Mouse (Mus musculus): Measurements from ENCODE around the gene Uqcc1. TPM values are rescaled to one million over a fixed set of nuclear protein-coding genes. Genes with fewer than 3 reads are reported as not detected.
"Not testable (repeated sequence)": the region's sequence is repeated elsewhere in the genome, so short reads cannot be mapped to it uniquely, and the experiment has no call there.

Gene Uqcc1
- polyA plus RNA-seq, 1 experiment from 2014 or later: 59.6 TPM

DNA sequence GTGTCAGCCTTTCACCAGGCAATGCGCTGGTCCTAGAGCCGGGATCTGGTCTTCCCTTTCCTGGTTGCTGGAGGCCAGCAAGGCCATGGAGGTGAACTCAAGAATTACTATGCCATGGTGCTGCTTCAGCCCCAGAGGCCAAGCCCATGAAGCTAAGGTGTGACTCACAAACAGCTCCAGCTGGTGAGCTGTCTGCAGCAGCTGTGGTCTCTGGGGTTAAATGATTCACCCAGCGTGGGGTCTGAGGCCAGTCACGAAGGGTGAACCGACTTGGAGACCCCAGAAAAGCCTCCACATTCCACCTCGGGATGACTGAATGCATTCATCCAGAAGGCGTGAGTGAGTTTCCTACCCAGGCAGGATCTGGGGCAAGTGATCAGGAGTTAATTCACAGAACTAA is 80.0 kb downstream of the Uqcc1 start:
- H3K4me1 ChIP-seq (replicated peaks; ENCODE audit: control insufficient read depth, insufficient read depth, low read length): no peaks in the 10 kb centered on the region
- H3K4me2 ChIP-seq (ENCODE audit: low read depth, low read length): no peak overlapping the region
- H3K9ac ChIP-seq (ENCODE audit: low read length): no peak overlapping the region
- no peaks in the 10 kb centered on the region for H3K9me3 ChIP-seq (ENCODE audit: control insufficient read depth, low read length)
- no peak for ATAC-seq (ENCODE audit: low read depth)
- no peak overlapping the region for H3K27ac ChIP-seq (ENCODE audit: low read length)
- peaks cover 12% of the 10 kb centered on the region for H3K36me3 ChIP-seq (ENCODE audit: control insufficient read depth, insufficient read depth, low read length)
- H3K27me3 ChIP-seq (ENCODE audit: control insufficient read depth, insufficient read depth, low read depth, low read length): no peaks in the 10 kb centered on the region
- no peak overlapping the region for H3K4me3 ChIP-seq (ENCODE audit: low read length)
- WGBS: 83% methylated on average over 7 of the region's 7 CpGs

DNA sequence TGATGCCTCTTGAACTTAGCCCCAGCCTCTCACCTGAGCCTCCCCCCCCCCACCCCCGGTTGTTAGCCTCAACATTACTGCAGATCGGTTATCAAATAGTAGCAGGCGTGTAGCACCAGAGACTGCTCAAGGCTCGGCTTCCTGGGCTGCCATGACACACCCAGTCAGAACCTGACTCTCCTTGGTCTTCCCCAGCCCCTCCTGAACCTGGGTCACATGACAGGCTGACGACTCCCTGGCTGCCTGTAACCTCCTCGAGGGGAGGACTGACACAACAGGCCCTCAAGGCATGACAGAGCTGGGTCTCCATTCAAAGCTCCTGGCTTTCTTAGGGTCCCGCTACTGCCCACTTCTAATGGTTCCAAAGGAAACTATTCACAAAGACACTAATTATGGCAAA is 80.6 kb downstream of the Uqcc1 start:
- Histone ChIP-seq H3K27ac (ENCODE audit: low read length) (no peak overlapping the region), H3K9me3 (ENCODE audit: control insufficient read depth, low read length) (no peaks in the 10 kb centered on the region), H3K9ac (ENCODE audit: low read length) (no peak overlapping the region), H3K27me3 (ENCODE audit: control insufficient read depth, insufficient read depth, low read depth, low read length) (no peaks in the 10 kb centered on the region), H3K4me3 (ENCODE audit: low read length) (no peak overlapping the region), H3K4me2 (ENCODE audit: low read depth, low read length) (no peak overlapping the region), H3K4me1 (replicated peaks; ENCODE audit: control insufficient read depth, insufficient read depth, low read length) (no peaks in the 10 kb centered on the region), H3K36me3 (ENCODE audit: control insufficient read depth, insufficient read depth, low read length) (peaks cover 12% of the 10 kb centered on the region)
- WGBS: 65% methylated on average over 7 of the region's 7 CpGs
- ATAC-seq (ENCODE audit: low read depth): no peak

DNA sequence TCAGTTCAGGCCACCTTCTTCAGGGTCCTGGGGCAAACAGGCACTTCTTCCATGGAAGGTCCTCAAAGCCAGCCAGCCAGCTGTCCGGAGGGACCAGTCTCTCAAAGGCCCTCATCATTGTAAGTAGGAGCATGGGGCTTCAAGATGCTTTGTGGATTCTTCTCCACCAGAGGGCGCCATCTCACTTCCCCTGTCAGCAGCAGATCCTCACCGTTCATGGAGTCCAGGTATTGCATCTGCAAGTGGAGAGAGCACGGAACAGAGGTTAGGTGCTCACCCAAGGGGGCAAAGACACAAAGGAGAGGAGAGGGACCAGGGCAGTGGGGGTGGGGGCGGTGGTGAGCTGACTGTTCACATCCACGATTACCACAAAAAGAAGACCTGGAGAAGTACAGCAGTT is 81.8 kb downstream of the Uqcc1 start:
- 26% methylated on average over 6 of the region's 6 CpGs for whole genome bisulfite sequencing
- Histone ChIP-seq H3K27me3 (ENCODE audit: control insufficient read depth, insufficient read depth, low read depth, low read length) (no peaks in the 10 kb centered on the region), H3K9me3 (ENCODE audit: control insufficient read depth, low read length) (no peaks in the 10 kb centered on the region), H3K4me1 (replicated peaks; ENCODE audit: control insufficient read depth, insufficient read depth, low read length) (no peaks in the 10 kb centered on the region), H3K27ac (ENCODE audit: low read length) (no peak overlapping the region), H3K36me3 (ENCODE audit: control insufficient read depth, insufficient read depth, low read length) (peaks cover 12% of the 10 kb centered on the region), H3K4me3 (ENCODE audit: low read length) (no peak overlapping the region), H3K4me2 (ENCODE audit: low read depth, low read length) (no peak overlapping the region), H3K9ac (ENCODE audit: low read length) (no peak overlapping the region)
- peak; percentile 39; the same call in 1 of the 2 replicates for ATAC-seq (ENCODE audit: low read depth)

DNA sequence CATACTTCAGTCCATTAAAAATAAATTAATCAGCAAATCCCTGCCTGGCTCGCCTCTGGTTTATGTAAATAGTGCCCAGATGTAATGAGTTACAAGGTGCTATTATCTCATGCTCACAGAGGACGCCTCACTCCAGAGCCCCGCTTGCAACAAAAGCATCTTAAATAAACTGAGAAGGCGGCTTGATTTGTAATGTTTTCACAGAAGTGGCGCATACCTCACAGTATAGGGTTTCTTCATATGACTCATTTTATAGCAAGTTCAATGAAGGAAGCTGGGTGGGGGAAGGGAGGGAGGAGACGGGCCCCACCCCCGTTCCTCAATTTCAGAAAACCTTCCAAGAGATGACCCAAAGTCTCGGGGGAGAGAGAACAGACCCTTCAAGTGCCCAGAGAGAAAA is 83.2 kb downstream of the Uqcc1 start:
- no peak overlapping the region for H3K9ac ChIP-seq (ENCODE audit: low read length)
- 71% methylated on average over 8 of the region's 8 CpGs for WGBS
- no peak overlapping the region for H3K27ac ChIP-seq (ENCODE audit: low read length)
- no peaks in the 10 kb centered on the region for H3K27me3 ChIP-seq (ENCODE audit: control insufficient read depth, insufficient read depth, low read depth, low read length)
- ATAC-seq (ENCODE audit: low read depth): no peak
- no peak overlapping the region for H3K4me3 ChIP-seq (ENCODE audit: low read length)
- H3K36me3 ChIP-seq (ENCODE audit: control insufficient read depth, insufficient read depth, low read length): peaks cover 12% of the 10 kb centered on the region
- no peaks in the 10 kb centered on the region for H3K9me3 ChIP-seq (ENCODE audit: control insufficient read depth, low read length)
- no peak overlapping the region for H3K4me2 ChIP-seq (ENCODE audit: low read depth, low read length)
- no peaks in the 10 kb centered on the region for H3K4me1 ChIP-seq (replicated peaks; ENCODE audit: control insufficient read depth, insufficient read depth, low read length)

DNA sequence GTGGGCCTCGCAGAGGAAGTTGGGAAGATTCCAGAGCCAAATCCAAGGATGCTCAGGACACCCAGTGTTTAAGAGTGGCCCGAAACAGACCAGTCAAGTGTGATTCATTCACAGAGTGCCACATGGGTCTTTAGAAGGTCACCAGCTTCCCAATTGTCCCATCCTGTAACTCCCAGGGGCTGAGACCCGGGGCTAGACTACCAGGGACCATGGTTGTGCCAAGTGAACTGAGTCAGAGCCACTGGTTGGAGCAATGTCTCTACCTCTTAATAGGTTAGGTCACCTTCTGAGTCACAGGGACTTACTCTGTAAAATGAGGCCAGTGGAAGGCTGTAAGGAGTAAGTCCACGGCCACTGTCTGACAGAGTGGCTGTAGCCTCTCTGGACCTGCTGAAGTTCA is 91.1 kb downstream of the Uqcc1 start:
- 68% methylated on average over 4 of the region's 4 CpGs for WGBS

DNA sequence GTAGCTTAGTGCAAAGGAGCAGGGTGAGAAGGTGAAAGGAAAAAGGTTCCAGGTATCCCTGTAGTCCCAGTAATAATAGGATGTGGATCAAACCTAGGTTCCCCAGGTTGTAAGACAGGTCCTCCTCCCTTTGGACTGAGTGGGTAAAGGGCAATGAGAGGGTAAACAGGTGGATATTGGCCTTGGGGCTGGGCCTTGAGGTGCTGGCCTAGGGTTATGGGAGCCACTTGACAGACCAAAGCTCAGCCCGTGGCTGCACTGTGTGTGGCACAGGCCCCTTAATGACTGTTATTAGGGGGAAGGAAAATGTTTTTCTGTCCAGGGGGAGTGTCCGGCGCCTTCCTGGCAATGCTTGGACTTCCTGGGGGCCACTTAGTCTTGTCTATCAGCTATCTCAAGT is 92.1 kb downstream of the Uqcc1 start:
- ATAC-seq (ENCODE audit: low read depth): no peak
- no peaks in the 10 kb centered on the region for H3K36me3 ChIP-seq (ENCODE audit: control insufficient read depth, insufficient read depth, low read length)
- no peak overlapping the region for H3K4me3 ChIP-seq (ENCODE audit: low read length)
- H3K27ac ChIP-seq (ENCODE audit: low read length): no peak overlapping the region
- WGBS: 54% methylated on average over 3 of the region's 3 CpGs
- H3K9ac ChIP-seq (ENCODE audit: low read length): no peak overlapping the region
- H3K27me3 ChIP-seq (ENCODE audit: control insufficient read depth, insufficient read depth, low read depth, low read length): no peaks in the 10 kb centered on the region
- H3K4me2 ChIP-seq (ENCODE audit: low read depth, low read length): no peak overlapping the region
- no peaks in the 10 kb centered on the region for H3K4me1 ChIP-seq (replicated peaks; ENCODE audit: control insufficient read depth, insufficient read depth, low read length)
- no peaks in the 10 kb centered on the region for H3K9me3 ChIP-seq (ENCODE audit: control insufficient read depth, low read length)

More for the DNA sequence above, 91.1 kb downstream of the Uqcc1 start:
- no peaks in the 10 kb centered on the region for H3K9me3 ChIP-seq (ENCODE audit: control insufficient read depth, low read length)
- no peaks in the 10 kb centered on the region for H3K36me3 ChIP-seq (ENCODE audit: control insufficient read depth, insufficient read depth, low read length)
- no peak overlapping the region for H3K4me3 ChIP-seq (ENCODE audit: low read length)
- no peak overlapping the region for H3K4me2 ChIP-seq (ENCODE audit: low read depth, low read length)
- no peak for ATAC-seq (ENCODE audit: low read depth)
- no peaks in the 10 kb centered on the region for H3K27me3 ChIP-seq (ENCODE audit: control insufficient read depth, insufficient read depth, low read depth, low read length)
- no peak overlapping the region for H3K9ac ChIP-seq (ENCODE audit: low read length)
- no peak overlapping the region for H3K27ac ChIP-seq (ENCODE audit: low read length)
- no peaks in the 10 kb centered on the region for H3K4me1 ChIP-seq (replicated peaks; ENCODE audit: control insufficient read depth, insufficient read depth, low read length)

DNA sequence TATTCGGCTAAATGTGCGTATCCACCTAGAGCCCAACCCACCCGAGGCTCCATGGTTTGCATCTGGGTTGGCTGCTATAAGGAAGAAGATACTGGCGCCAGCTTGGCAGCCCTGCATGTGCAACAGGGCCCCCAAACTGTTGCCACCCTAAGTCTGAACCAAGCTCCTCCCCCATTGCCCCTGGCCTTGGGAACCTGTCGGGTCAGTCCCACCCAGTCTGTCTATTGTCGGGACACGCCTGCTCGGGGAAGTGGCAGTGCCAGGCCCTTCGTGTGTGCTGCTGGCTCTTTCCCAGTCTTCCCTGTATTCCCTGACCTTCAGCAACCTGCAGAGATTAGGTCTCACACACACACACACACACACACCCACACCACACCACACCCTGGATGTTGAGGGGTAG is 95.4 kb downstream of the Uqcc1 start, which contains the start of gene Fam83c:
Fam83c (minus strand) TSS at position 123 of the 400 bp plus-strand sequence.
- no peak within 1 kb of the TSS for H3K27ac ChIP-seq (ENCODE audit: low read length)
- ATAC-seq (ENCODE audit: low read depth): no peak

DNA sequence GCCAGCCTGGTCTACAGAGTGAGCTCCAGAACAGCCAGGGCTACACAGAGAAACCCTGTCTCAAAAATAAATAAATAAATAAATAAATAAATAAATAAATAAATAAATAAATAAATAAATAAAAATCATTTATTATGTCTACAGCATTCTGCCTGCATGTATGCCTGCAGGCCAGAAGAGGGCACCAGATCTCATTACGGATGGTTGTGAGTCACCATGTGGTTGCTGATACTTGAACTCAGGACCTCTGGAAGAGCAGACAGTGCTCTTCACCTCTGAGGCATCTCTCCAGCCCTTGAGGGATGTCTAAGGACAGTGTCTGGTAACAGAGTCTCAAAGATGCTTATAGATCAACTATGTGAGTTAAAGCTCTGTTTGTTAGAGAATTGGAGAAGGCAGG is 98.0 kb downstream of the Uqcc1 start:
- H3K9ac ChIP-seq (ENCODE audit: low read length); ATAC-seq (ENCODE audit: low read depth); H3K36me3 ChIP-seq (ENCODE audit: control insufficient read depth, insufficient read depth, low read length); H3K4me3 ChIP-seq (ENCODE audit: low read length); H3K9me3 ChIP-seq (ENCODE audit: control insufficient read depth, low read length); H3K27me3 ChIP-seq (ENCODE audit: control insufficient read depth, insufficient read depth, low read depth, low read length); H3K4me2 ChIP-seq (ENCODE audit: low read depth, low read length); H3K27ac ChIP-seq (ENCODE audit: low read length); H3K4me1 ChIP-seq (replicated peaks; ENCODE audit: control insufficient read depth, insufficient read depth, low read length): not testable (repeated sequence)
- 65% methylated on average over 1 of the region's 1 CpGs for WGBS

More for the DNA sequence above, 95.4 kb downstream of the Uqcc1 start, which contains the start of gene Fam83c:
- Histone ChIP-seq H3K27me3 (ENCODE audit: control insufficient read depth, insufficient read depth, low read depth, low read length) (no peaks in the 10 kb centered on the region), H3K36me3 (ENCODE audit: control insufficient read depth, insufficient read depth, low read length) (no peaks in the 10 kb centered on the region), H3K9me3 (ENCODE audit: control insufficient read depth, low read length) (no peaks in the 10 kb centered on the region), H3K4me2 (ENCODE audit: low read depth, low read length) (no peak within 1 kb of the TSS), H3K9ac (ENCODE audit: low read length) (no peak within 1 kb of the TSS), H3K4me3 (ENCODE audit: low read length) (no peak within 1 kb of the TSS), H3K4me1 (replicated peaks; ENCODE audit: control insufficient read depth, insufficient read depth, low read length) (no peaks in the 10 kb centered on the region)
- 38% methylated on average over 9 of the region's 9 CpGs for WGBS

DNA sequence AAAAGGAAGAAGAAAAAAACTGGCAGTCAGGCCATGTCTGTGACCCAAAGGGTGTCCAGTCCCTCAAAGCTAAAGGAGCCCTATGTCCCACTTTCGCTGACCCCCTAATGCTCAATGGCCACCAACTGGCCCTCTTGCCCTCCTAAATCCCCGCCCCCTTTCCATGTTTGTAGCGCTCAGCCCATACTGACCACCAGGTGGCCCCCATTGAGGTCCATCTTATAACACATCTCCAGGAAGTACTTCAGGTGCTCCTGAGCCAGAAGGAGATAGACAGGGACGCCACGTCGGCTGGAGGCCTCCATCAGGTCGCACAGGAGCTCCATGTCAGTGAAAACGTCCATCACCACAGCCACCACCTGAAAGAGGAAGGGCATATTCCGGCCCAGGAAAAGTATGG is 98.8 kb downstream of the Uqcc1 start:
- H3K4me3 ChIP-seq (ENCODE audit: low read length): no peak overlapping the region
- H3K27ac ChIP-seq (ENCODE audit: low read length): no peak overlapping the region
- no peaks in the 10 kb centered on the region for H3K36me3 ChIP-seq (ENCODE audit: control insufficient read depth, insufficient read depth, low read length)
- ATAC-seq (ENCODE audit: low read depth): no peak
- no peak overlapping the region for H3K9ac ChIP-seq (ENCODE audit: low read length)
- H3K4me1 ChIP-seq (replicated peaks; ENCODE audit: control insufficient read depth, insufficient read depth, low read length): peaks cover 6% of the 10 kb centered on the region
- no peak overlapping the region for H3K4me2 ChIP-seq (ENCODE audit: low read depth, low read length)
- 48% methylated on average over 9 of the region's 9 CpGs for WGBS
- no peaks in the 10 kb centered on the region for H3K27me3 ChIP-seq (ENCODE audit: control insufficient read depth, insufficient read depth, low read depth, low read length)
- no peaks in the 10 kb centered on the region for H3K9me3 ChIP-seq (ENCODE audit: control insufficient read depth, low read length)

GRCm38 (mm10) chr2:155830841-155831240 is 99.3 kb downstream of the Uqcc1 start:
- ATAC-seq (ENCODE audit: low read depth): no peak
- Histone ChIP-seq H3K27me3 (ENCODE audit: control insufficient read depth, insufficient read depth, low read depth, low read length) (no peaks in the 10 kb centered on the region), H3K9ac (ENCODE audit: low read length) (no peak overlapping the region), H3K4me3 (ENCODE audit: low read length) (no peak overlapping the region), H3K9me3 (ENCODE audit: control insufficient read depth, low read length) (no peaks in the 10 kb centered on the region), H3K36me3 (ENCODE audit: control insufficient read depth, insufficient read depth, low read length) (no peaks in the 10 kb centered on the region), H3K27ac (ENCODE audit: low read length) (no peak overlapping the region), H3K4me2 (ENCODE audit: low read depth, low read length) (no peak overlapping the region), H3K4me1 (replicated peaks; ENCODE audit: control insufficient read depth, insufficient read depth, low read length) (peaks cover 6% of the 10 kb centered on the region)
- 90% methylated on average over 8 of the region's 8 CpGs for WGBS

Data from lung, embryonic 16.5 days (tissue).